Mouse (Mus musculus) limb, embryonic 10.5 days (tissue): ENCODE measurements around the gene Tnpo2. TPM values are rescaled to one million over a fixed set of nuclear protein-coding genes. Genes with fewer than 3 reads are reported as not detected.

Experiments used
- microRNA-seq: library from miRNA; unstranded; fragments of <30 nt; microRNA quantifications from one replicate; pipeline ENCODE4, GENCODE M21; 2017
- polyA plus RNA-seq: library from polyadenylated mRNA; unstranded; fragments of >200 nt; fragmentation: Nextera tagmentation; extraction: Ambion mirVana; gene quantifications from 2 replicates; pipeline ENCODE4 v1.2.1, GENCODE M21; 2016

The Tnpo2 gene
- polyA plus RNA-seq, 1 experiment from 2014 or later = 28.4 TPM

Small RNAs within 50 kb of the gene (microRNA-seq; reads per million reads assigned to microRNA genes)
- not detected for gene Mir7070

Other genes with a start within 250 kb of the Tnpo2 start
- 0.24 and 2.1 TPM in 2 replicates for gene Nfix, start 236.6 kb upstream of the Tnpo2 start, polyA plus RNA-seq
- 1.9 and 2.7 TPM in 2 replicates for gene Dand5, start 214.1 kb upstream of the Tnpo2 start, polyA plus RNA-seq
- 51.7 and 54.4 TPM in 2 replicates for gene Gadd45gip1, start 205.4 kb upstream of the Tnpo2 start, polyA plus RNA-seq
- 119 and 122 TPM in 2 replicates for gene Rad23a, start 196.2 kb upstream of the Tnpo2 start, polyA plus RNA-seq
- gene Calr, start 190.0 kb upstream of the Tnpo2 start, polyA plus RNA-seq = 820 and 843 TPM in 2 replicates
- 149 and 156 TPM in 2 replicates for gene Farsa, start 179.9 kb upstream of the Tnpo2 start, polyA plus RNA-seq
- 92.8 and 99.5 TPM in 2 replicates for gene Syce2, start 164.8 kb upstream of the Tnpo2 start, polyA plus RNA-seq
- 44.5 and 54.2 TPM in 2 replicates for gene Gcdh, start 143.0 kb upstream of the Tnpo2 start, polyA plus RNA-seq
- 14.0 and 18.7 TPM in 2 replicates for gene Klf1, start 135.0 kb upstream of the Tnpo2 start, polyA plus RNA-seq
- gene Dnase2a, start 128.4 kb upstream of the Tnpo2 start, polyA plus RNA-seq = 6.4 and 8.2 TPM in 2 replicates
- gene Mast1, start 99.6 kb upstream of the Tnpo2 start, polyA plus RNA-seq = 0.09 and 0.16 TPM in 2 replicates
- gene Rtbdn, start 89.9 kb upstream of the Tnpo2 start, polyA plus RNA-seq = 0.44 and 0.58 TPM in 2 replicates
- not detected in 2 replicates for gene Gm49661, start 67.5 kb upstream of the Tnpo2 start, polyA plus RNA-seq
- 1,175 and 1,260 TPM in 2 replicates for gene Prdx2, start 67.3 kb upstream of the Tnpo2 start, polyA plus RNA-seq
- 156 and 168 TPM in 2 replicates for gene Rnaseh2a, start 67.1 kb upstream of the Tnpo2 start, polyA plus RNA-seq
- gene Junb, start 58.2 kb upstream of the Tnpo2 start, polyA plus RNA-seq = 9.9 and 14.4 TPM in 2 replicates
- 16.0 and 19.1 TPM in 2 replicates for gene Hook2, start 46.3 kb upstream of the Tnpo2 start, polyA plus RNA-seq
- not detected in 2 replicates for gene Best2, start 22.4 kb upstream of the Tnpo2 start, polyA plus RNA-seq
- gene Asna1, start 11.6 kb upstream of the Tnpo2 start, polyA plus RNA-seq = 161 and 163 TPM in 2 replicates
- gene Trir, start 10.1 kb upstream of the Tnpo2 start, polyA plus RNA-seq = 138 and 157 TPM in 2 replicates
- gene Fbxw9, start 23.1 kb downstream of the Tnpo2 start, polyA plus RNA-seq = 19.9 and 23.1 TPM in 2 replicates
- gene Gm5741, start 31.1 kb downstream of the Tnpo2 start, polyA plus RNA-seq = 0.79 TPM in 1 of 2 replicates, not detected in the other
- 70.2 and 79.0 TPM in 2 replicates for gene Dhps, start 34.8 kb downstream of the Tnpo2 start, polyA plus RNA-seq
- 109 and 116 TPM in 2 replicates for gene Wdr83os, start 43.8 kb downstream of the Tnpo2 start, polyA plus RNA-seq
- gene Wdr83, start 44.4 kb downstream of the Tnpo2 start, polyA plus RNA-seq = 62.5 and 66.4 TPM in 2 replicates
- 22.4 and 25.2 TPM in 2 replicates for gene Man2b1, start 46.4 kb downstream of the Tnpo2 start, polyA plus RNA-seq
- gene Zfp791, start 86.2 kb downstream of the Tnpo2 start, polyA plus RNA-seq = 1.1 and 1.9 TPM in 2 replicates
- gene Cks1brt, start 115.0 kb downstream of the Tnpo2 start, polyA plus RNA-seq = not detected in 2 replicates
- not detected in 2 replicates for gene Olfr371, start 189.1 kb downstream of the Tnpo2 start, polyA plus RNA-seq